Mouse (Mus musculus) inflammation-experienced regulatory T-cells, adult 16 weeks (primary cell): ENCODE measurements around the gene Cda. TPM values are rescaled to one million over a fixed set of nuclear protein-coding genes. Genes with fewer than 3 reads are reported as not detected.

ENCODE experiments used
- polyA plus RNA-seq: library from polyadenylated mRNA; unstranded; fragments of 100-300 nt; shearing (Covaris generic); gene quantifications from one replicate; pipeline ENCODE4 v1.2.1, GENCODE M21; 2017

Cda gene
- not detected for polyA plus RNA-seq

DNA sequence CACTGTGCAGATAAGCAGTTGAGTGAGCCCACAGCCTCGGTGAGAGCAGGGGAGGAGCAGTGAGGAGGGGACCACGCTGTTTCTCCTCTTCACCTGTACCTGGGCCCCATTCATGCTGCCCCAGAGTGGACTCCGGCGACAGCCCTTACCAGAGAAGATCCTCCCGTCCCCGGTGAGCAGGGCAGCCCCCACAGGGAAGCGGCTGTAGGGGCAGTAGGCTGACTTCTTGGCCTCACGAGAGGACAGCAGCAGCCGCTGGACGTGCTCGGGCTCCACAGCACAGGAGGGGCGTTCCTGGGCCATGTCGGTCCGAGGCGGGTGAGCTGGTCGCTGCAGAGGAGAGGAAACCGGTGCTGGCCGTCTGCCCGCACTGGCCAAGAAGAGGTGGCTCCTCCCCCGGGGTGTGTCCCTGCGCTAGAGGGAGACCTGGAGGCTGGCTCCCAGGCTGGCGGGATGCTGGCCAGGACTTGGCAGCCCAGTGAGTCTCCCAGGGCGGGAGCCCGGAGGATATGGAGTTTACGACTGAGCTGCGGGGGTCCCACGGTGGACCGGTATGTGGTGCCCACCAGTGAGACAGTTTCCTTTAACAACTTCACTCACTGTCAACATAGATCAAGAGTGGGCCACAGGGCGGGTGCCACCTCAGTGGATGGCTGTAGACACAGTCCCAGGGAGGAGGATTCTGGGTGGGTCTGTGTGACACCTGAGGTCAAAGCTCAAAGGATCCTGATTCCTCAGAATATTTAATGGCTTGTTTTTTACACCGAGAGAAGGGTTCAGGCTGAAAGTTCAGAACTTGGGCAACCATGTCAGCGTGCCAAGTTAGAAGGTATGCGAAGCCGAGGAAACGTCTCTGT is at the start of gene Cda:
Gene Cda (minus strand): TSS at position 352 of the 857 bp plus-strand sequence.

DNA sequence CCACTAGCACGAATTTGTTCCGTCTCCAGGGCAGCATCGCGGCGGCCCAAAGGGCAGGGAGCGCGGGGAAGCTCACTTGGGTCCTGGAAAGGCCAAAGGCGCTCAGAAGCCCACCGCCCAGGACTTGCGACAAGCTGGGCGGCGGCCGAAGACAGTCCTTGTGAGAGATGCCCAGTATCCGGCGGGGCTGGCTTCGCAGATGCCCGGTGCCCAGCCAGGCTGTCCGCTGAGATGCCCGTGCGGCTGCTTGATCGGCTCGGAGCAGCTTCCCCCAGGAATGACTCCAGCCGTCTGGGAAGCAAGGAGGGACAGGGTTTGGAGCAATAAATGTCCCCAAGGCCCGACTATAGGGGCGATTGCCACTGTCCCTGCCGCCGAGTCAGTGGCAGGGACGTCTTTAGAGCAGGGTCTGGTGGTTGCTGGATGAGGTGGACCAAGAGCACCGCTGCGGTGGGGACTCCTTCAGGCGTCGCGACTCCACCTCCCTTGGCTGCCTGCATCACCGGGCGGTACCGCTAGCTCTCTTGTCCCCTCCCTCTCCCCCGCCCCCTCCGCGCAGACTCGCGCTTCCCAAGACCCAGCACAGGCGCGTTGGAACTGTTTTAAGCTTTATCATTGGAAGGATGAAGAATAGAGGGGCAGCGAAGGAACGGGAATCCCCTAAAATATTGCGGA is 28.3 kb upstream of the Cda start, which contains the start of gene Fam43b:
Gene Fam43b (minus strand): TSS at position 558 of the 675 bp plus-strand sequence.

DNA sequence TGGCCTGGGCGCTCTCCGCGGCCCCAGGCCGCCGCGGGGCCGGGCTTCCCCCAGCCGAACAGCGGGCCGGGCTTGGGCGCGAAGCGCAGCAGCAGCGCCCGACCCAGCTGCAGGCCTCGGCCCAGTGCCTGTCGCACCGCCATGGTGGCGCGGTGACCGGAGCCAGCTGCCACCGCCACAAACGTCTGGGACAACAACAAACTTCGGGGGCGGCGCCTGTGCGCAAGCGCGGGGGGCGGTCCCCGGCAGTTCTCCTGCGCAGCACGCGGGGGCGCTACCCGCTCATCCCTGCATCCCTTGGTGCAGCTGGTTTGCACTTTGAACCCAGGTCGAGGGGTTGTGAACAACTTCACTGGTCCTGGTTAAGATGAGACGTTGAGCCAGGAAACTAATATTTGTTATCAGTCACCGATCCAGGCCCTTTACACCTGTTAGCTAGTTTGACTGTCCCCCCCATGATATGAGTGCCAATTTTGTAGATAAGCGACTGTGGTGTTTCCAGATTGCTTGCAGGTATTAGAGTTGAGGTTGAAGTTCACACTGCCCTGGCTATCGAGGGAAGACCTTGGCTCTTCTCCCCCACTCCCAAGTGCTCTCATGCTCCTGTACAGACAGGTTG is 41.6 kb downstream of the Cda start, which contains the start of gene Pink1:
Gene Pink1 (minus strand): TSS at position 231 of the 619 bp plus-strand sequence.

DNA sequence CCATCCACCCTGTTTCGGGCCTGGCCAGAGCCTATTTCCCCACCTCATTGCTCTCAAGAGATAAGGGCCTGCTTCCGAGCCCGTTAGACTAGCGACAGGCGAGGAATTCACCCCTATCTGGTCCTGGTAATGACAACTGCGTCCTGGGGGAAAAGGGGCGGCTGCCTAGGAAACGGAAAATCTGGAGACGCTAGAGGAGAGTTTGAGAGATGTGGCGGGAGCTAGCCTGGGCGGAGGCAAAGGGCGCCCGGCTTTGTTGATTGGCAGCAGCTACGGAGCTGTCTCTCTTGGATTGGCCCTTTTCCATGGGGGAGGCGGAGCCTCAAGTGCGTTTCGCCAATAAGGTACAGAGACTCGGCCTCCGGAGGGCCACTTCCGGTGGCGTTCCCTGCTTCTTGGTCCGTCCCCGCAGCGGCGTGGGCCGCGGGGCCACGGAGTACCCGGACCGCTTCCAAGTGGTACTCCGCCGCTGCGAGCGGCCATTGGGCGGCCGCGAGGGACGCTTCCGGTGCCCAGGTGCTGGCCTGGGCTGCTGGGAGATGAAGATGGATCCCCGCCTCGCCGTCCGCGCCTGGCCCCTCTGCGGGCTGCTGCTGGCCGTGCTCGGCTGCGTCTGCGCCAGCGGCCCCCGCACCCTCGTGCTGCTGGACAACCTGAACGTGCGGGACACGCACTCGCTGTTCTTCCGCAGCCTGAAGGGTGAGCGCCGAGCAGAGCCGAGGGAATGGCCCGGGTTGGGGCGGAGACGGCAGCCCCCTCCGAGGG is 63.3 kb downstream of the Cda start, which contains the start of gene Ddost:
Gene Ddost (plus strand): TSS at position 391 of the 765 bp plus-strand sequence.

Other genes starting within 250 kb of the Cda start
- gene Hp1bp3, start 151.7 kb downstream of the Cda start, polyA plus RNA-seq, result 236 TPM
- not detected for gene Sh2d5, start 117.6 kb downstream of the Cda start, polyA plus RNA-seq
- not detected for gene Kif17, start 117.6 kb downstream of the Cda start, polyA plus RNA-seq
- gene Ddost, start 63.3 kb downstream of the Cda start, polyA plus RNA-seq, result 162 TPM
- 18.3 TPM for gene Pink1, start 41.7 kb downstream of the Cda start, polyA plus RNA-seq
- not detected for gene Fam43b, start 28.5 kb upstream of the Cda start, polyA plus RNA-seq
- gene Mul1, start 66.7 kb upstream of the Cda start, polyA plus RNA-seq, result 13.7 TPM
- gene Camk2n1, start 86.3 kb upstream of the Cda start, polyA plus RNA-seq, result 0.46 TPM